Mouse (Mus musculus) heart, embryonic 11.5 days (tissue): ENCODE results near the gene Olfr1495. TPM values are rescaled to one million over a fixed set of nuclear protein-coding genes. Genes with fewer than 3 reads are reported as not detected.

ENCODE experiments used
- ATAC-seq: fragments of 200-750 bp; cut with Nextera tagmentation; replicated peaks from 2 replicates; pipeline ENCODE4 v1.8.0; 2017; ENCODE audit warnings: moderate library complexity; ENCODE audit not compliant: insufficient number of reproducible peaks, low FRiP score, low TSS enrichment
- H3K27ac ChIP-seq: fragments of 300-500 bp; sonication (generic); 2 replicates; pipeline ENCODE4 v1.5.1; 2014; ENCODE audit warnings: mild to moderate bottlenecking, low read depth, low read length
- H3K27me3 ChIP-seq: fragments of 300-500 bp; sonication (generic); 2 replicates; pipeline ENCODE4 v1.6.1; 2014; ENCODE audit warnings: mild to moderate bottlenecking, low read length, mixed read lengths; ENCODE audit not compliant: control insufficient read depth, insufficient read depth
- H3K36me3 ChIP-seq: fragments of 300-500 bp; sonication (generic); 2 replicates; pipeline ENCODE4 v1.6.1; 2014; ENCODE audit warnings: mild to moderate bottlenecking, low read length, moderate library complexity, mixed read lengths; ENCODE audit not compliant: control insufficient read depth, insufficient read depth
- H3K4me1 ChIP-seq: fragments of 300-500 bp; sonication (generic); 2 replicates; pipeline ENCODE4 v1.6.1; 2014; ENCODE audit warnings: low read length; ENCODE audit not compliant: control insufficient read depth, insufficient read depth
- H3K4me2 ChIP-seq: fragments of 300-500 bp; sonication (generic); 2 replicates; pipeline ENCODE4 v1.6.1; 2014; ENCODE audit warnings: mild to moderate bottlenecking, moderate library complexity
- H3K4me3 ChIP-seq: fragments of 300-500 bp; sonication (generic); 2 replicates; pipeline ENCODE4 v1.5.1; 2014; ENCODE audit warnings: low read depth, low read length
- H3K9ac ChIP-seq: fragments of 300-500 bp; sonication (generic); 2 replicates; pipeline ENCODE4 v1.6.1; 2014; ENCODE audit warnings: mild to moderate bottlenecking, low read depth, low read length, moderate library complexity
- H3K9me3 ChIP-seq: fragments of 300-500 bp; sonication (generic); replicated peaks from 2 replicates; pipeline ENCODE4 v1.6.1; 2016; ENCODE audit warnings: low read length; ENCODE audit not compliant: control insufficient read depth
- WGBS: fragments of 180-500 bp; shearing (Covaris S2); extraction: QIAGEN DNeasy Blood & Tissue Kit; methylation state at CpG from one replicate; pipeline ENCODE4 v1.1.7; 2014; ENCODE audit not compliant: insufficient replicate concordance; 5-methylcytosine and 5-hydroxymethylcytosine counted together
- polyA plus RNA-seq: library from polyadenylated mRNA; unstranded; fragments of >200 nt; fragmentation: Nextera tagmentation; extraction: Ambion mirVana; gene quantifications from 2 replicates; pipeline ENCODE4 v1.2.1, GENCODE M21; 2014

Olfr1495 gene
- polyA plus RNA-seq, 1 experiment from 2014 or later = not detected

DNA sequence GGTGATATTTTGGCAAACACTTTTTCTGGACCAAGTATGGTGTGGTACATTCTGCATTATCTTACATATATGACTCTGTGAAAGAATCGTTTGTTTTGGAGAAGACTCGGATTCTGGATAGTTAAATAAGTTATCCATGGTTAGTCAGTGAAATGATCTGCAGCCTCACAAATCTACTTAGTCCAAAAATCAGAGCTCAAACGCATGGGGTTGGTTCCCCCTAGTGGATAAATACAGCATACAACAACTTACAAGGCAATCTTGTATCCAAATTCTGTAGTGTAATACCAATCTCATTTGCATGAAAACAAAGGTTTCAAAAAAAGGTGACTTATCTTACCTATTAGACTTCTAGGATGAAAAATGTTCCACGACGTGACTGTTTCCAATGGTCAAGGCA, 54.4 kb downstream of the Olfr1495 start:
- 24% methylated on average over 5 of the region's 5 CpGs for WGBS

DNA sequence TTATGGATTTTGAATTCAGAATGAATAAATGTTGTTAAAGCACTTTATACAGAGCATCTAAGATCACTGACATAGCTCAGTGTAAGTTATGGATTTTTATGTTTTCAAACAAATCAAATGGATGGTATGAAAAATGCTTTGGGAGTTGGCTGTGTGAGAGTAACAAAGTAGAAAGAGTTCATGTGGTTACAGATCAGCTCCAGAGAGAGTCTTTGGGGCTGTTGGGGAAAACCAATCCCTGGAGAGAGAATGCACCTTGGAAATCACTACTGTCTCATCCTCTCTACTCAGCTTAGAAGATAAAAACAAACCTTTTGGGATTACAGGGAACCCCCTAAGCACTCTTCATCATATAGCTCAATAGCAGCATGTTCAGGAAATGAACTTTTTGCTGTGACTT, 54.9 kb downstream of the Olfr1495 start, which contains the start of gene Olfr1499:
TSS of gene Olfr1499 (minus strand) at position 101 of the 400 bp plus-strand sequence.
- no peak for ATAC-seq
- Histone ChIP-seq H3K4me2 (no peak within 1 kb of the TSS), H3K27ac (no peak within 1 kb of the TSS), H3K9me3 (no peaks in the 10 kb centered on the region), H3K4me1 (no peaks in the 10 kb centered on the region), H3K36me3 (no peaks in the 10 kb centered on the region), H3K4me3 (no peak within 1 kb of the TSS), H3K9ac (no peak within 1 kb of the TSS), H3K27me3 (no peaks in the 10 kb centered on the region)

More for the DNA sequence above, 54.4 kb downstream of the Olfr1495 start:
- Histone ChIP-seq H3K4me3 (no peak overlapping the region), H3K9ac (no peak overlapping the region), H3K27me3 (no peaks in the 10 kb centered on the region), H3K9me3 (no peaks in the 10 kb centered on the region), H3K4me2 (no peak overlapping the region), H3K4me1 (no peaks in the 10 kb centered on the region), H3K27ac (no peak overlapping the region), H3K36me3 (no peaks in the 10 kb centered on the region)
- ATAC-seq = no peak

Other genes with a start within 250 kb of the Olfr1495 start
- not detected in 2 replicates for gene Olfr1480, start 236.7 kb upstream of the Olfr1495 start, polyA plus RNA-seq
- gene Olfr1484, start 181.1 kb upstream of the Olfr1495 start, polyA plus RNA-seq = not detected in 2 replicates
- gene Olfr1487, start 147.2 kb upstream of the Olfr1495 start, polyA plus RNA-seq = not detected in 2 replicates
- not detected in 2 replicates for gene Olfr1489, start 133.0 kb upstream of the Olfr1495 start, polyA plus RNA-seq
- gene Olfr1490, start 113.5 kb upstream of the Olfr1495 start, polyA plus RNA-seq = not detected in 2 replicates
- not detected in 2 replicates for gene Olfr1491, start 67.3 kb upstream of the Olfr1495 start, polyA plus RNA-seq
- gene Olfr1493-ps1, start 41.3 kb upstream of the Olfr1495 start, polyA plus RNA-seq = not detected in 2 replicates
- not detected in 2 replicates for gene Olfr1494, start 24.9 kb upstream of the Olfr1495 start, polyA plus RNA-seq
- gene Olfr1496, start 13.3 kb downstream of the Olfr1495 start, polyA plus RNA-seq = not detected in 2 replicates
- not detected in 2 replicates for gene Olfr1497, start 33.6 kb downstream of the Olfr1495 start, polyA plus RNA-seq
- gene Olfr1499, start 54.8 kb downstream of the Olfr1495 start, polyA plus RNA-seq = not detected in 2 replicates
- not detected in 2 replicates for gene Olfr1500, start 65.9 kb downstream of the Olfr1495 start, polyA plus RNA-seq
- not detected in 2 replicates for gene Olfr1501, start 86.1 kb downstream of the Olfr1495 start, polyA plus RNA-seq
- not detected in 2 replicates for gene Olfr1502, start 97.2 kb downstream of the Olfr1495 start, polyA plus RNA-seq
- not detected in 2 replicates for gene Olfr1504, start 133.3 kb downstream of the Olfr1495 start, polyA plus RNA-seq
- gene Olfr1505, start 148.9 kb downstream of the Olfr1495 start, polyA plus RNA-seq = not detected in 2 replicates